Mouse (Mus musculus) hindbrain, embryonic 14.5 days (tissue): Measurements from ENCODE around the gene Olfr1228. TPM values are rescaled to one million over a fixed set of nuclear protein-coding genes. Genes with fewer than 3 reads are reported as not detected.

Experiments
- ATAC-seq: fragments of 200-750 bp; cut with Nextera tagmentation; 2 replicates; pipeline ENCODE4 v1.8.0; 2017; ENCODE audit warnings: moderate number of reproducible peaks, mild to moderate bottlenecking, moderate TSS enrichment, moderate library complexity; ENCODE audit not compliant: low FRiP score
- DNase-seq: peaks from one replicate; pipeline ENCODE4 v3.0.0-alpha.2; 2015; ENCODE audit warnings: low spot score
- H3K27ac ChIP-seq: fragments of 300-500 bp; sonication (generic); 2 replicates; pipeline ENCODE4 v1.5.1; 2014; ENCODE audit warnings: mild to moderate bottlenecking, moderate library complexity
- H3K27me3 ChIP-seq: fragments of 300-500 bp; sonication (generic); 2 replicates; pipeline ENCODE4 v1.6.1; 2014; ENCODE audit warnings: mild to moderate bottlenecking, low read length, mixed read lengths; ENCODE audit not compliant: control insufficient read depth, insufficient read depth
- H3K36me3 ChIP-seq: fragments of 300-500 bp; sonication (generic); replicated peaks from 2 replicates; pipeline ENCODE4 v1.6.1; 2014; ENCODE audit not compliant: control insufficient read depth, insufficient read depth
- H3K4me1 ChIP-seq: fragments of 300-500 bp; sonication (generic); replicated peaks from 2 replicates; pipeline ENCODE4 v1.6.1; 2014; ENCODE audit warnings: antibody characterized with exemption, low read length, mixed read lengths; ENCODE audit not compliant: control insufficient read depth, insufficient read depth
- H3K4me2 ChIP-seq: fragments of 300-500 bp; sonication (generic); replicated peaks from 2 replicates; pipeline ENCODE4 v1.6.1; 2014; ENCODE audit warnings: mild to moderate bottlenecking, moderate library complexity
- H3K4me3 ChIP-seq: fragments of 300-500 bp; sonication (generic); replicated peaks from 2 replicates; pipeline ENCODE4 v1.5.1; 2014; ENCODE audit warnings: mild to moderate bottlenecking, low read length
- H3K9ac ChIP-seq: fragments of 300-500 bp; sonication (generic); 2 replicates; pipeline ENCODE4 v1.6.1; 2014
- H3K9me3 ChIP-seq: fragments of 300-500 bp; sonication (generic); 2 replicates; pipeline ENCODE4 v1.6.1; 2016; ENCODE audit warnings: low read length; ENCODE audit not compliant: control insufficient read depth
- WGBS: fragments of 180-500 bp; shearing (Covaris S2); extraction: QIAGEN DNeasy Blood & Tissue Kit; methylation state at CpG from one replicate; pipeline ENCODE4 v1.1.7; 2014; 5-methylcytosine and 5-hydroxymethylcytosine counted together
- polyA plus RNA-seq: library from polyadenylated mRNA; unstranded; fragments of >200 nt; fragmentation: Nextera tagmentation; extraction: Ambion mirVana; gene quantifications from 2 replicates; pipeline ENCODE4 v1.2.1, GENCODE M21; 2014

Olfr1228 gene
- not detected in 2 replicates for polyA plus RNA-seq

DNA sequence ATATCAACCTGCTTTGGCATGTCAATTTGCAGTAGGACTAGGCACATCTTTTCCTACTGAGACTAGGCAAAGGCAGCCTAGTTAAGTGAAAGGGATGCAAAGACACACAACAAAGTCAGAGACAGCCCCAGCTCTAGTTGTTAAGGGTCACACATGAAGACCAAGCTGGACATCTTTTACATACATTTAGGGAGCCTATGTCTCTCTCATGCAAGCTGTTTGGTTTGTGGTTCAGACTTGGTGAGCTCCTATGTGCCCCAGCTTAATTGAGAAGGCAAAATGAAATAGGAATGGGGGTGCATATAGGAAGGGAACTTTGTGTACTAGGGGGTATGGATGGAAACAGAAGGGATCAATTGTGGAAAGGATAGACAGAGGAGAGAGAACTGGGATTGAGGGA, at the start of gene Olfr1228:
Gene Olfr1228, minus strand, starts transcription at position 101 of the 400 bp plus-strand sequence.
- H3K27ac ChIP-seq: no peak within 1 kb of the TSS
- H3K36me3 ChIP-seq: no peaks in the 10 kb centered on the region
- no peak for ATAC-seq
- H3K9me3 ChIP-seq: no peaks in the 10 kb centered on the region
- no peak within 1 kb of the TSS for H3K4me3 ChIP-seq
- no peaks in the 10 kb centered on the region for H3K27me3 ChIP-seq
- H3K4me1 ChIP-seq: no peaks in the 10 kb centered on the region
- no peak within 1 kb of the TSS for H3K4me2 ChIP-seq
- no peak within 1 kb of the TSS for H3K9ac ChIP-seq
- DNase-seq: no peak

DNA sequence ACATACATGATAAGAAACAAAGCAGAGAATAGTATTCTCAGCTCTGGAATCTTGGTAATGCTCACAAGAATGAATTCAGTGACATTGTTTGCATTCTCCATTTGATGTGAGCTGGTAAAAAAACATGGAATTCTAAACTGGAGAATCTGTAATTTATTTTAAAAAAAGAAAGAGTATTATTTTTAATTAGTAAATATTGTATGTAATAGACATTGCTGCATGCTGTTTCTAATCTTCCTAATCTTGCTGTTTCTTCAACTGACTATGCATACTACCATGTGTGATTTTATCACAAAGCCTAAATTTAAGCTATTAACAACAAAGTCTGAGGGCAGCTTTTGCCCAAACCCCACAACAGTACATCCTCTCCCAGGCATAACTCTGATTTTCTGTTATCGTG, 43.3 kb upstream of the Olfr1228 start, which contains the start of gene Olfr1230:
Gene Olfr1230, minus strand, starts transcription at position 101 of the 400 bp plus-strand sequence.
- no peak within 1 kb of the TSS for H3K4me3 ChIP-seq
- no peak within 1 kb of the TSS for H3K4me2 ChIP-seq
- H3K27me3 ChIP-seq: no peaks in the 10 kb centered on the region
- ATAC-seq (no peak), DNase-seq (no peak)
- no peaks in the 10 kb centered on the region for H3K36me3 ChIP-seq
- no peak within 1 kb of the TSS for H3K9ac ChIP-seq
- no peaks in the 10 kb centered on the region for H3K4me1 ChIP-seq
- H3K27ac ChIP-seq: no peak within 1 kb of the TSS
- WGBS: 98% methylated on average over 1 of the region's 1 CpGs
- H3K9me3 ChIP-seq: no peaks in the 10 kb centered on the region

DNA sequence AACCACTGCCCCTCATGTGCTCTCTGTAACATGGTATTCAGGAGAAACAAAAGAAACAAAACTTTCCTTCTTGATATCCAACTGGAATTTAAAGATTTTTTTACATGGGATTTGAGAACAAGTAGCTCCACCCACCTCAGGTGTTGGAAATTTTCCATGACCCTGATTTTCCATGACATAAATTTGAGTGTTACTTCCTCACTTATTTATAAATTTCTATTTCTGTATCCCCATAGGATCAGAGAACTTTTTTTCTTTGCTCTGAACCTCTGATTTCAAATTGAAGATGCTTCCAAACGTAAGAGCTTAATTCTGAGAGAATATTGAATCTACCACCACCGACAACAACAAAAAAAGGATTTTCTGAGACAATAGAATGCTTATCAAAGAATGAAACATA, 34.1 kb upstream of the Olfr1228 start, which contains the start of gene Olfr1229:
Gene Olfr1229, minus strand, starts transcription at position 101 of the 400 bp plus-strand sequence.
- H3K4me3 ChIP-seq: no peak within 1 kb of the TSS
- H3K9ac ChIP-seq: no peak within 1 kb of the TSS
- no peaks in the 10 kb centered on the region for H3K36me3 ChIP-seq
- ATAC-seq: no peak
- no peaks in the 10 kb centered on the region for H3K9me3 ChIP-seq
- H3K27ac ChIP-seq: no peak within 1 kb of the TSS
- no peaks in the 10 kb centered on the region for H3K27me3 ChIP-seq
- no peak within 1 kb of the TSS for H3K4me2 ChIP-seq
- H3K4me1 ChIP-seq: no peaks in the 10 kb centered on the region
- no peak for DNase-seq
- 81% methylated on average over 2 of the region's 2 CpGs for WGBS

DNA sequence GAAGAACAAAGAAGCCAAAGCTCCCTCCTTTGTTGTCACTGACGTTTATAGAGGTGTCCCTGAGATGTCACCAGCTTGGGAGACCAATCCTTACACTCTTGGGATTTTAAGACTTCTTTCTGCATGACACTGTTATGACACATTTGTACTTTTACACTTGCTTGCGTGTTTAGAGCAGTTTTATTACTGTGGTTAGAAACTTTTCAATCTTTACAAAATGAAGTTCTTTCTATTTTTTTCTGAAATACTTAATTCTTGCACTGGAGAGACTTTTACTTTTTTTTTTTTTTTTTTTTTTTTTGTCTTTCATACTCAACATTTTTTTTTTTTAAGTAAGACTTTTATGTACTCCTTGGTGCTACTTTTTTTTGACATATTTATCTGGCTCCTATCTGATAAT, 53.9 kb downstream of the Olfr1228 start, which contains the start of gene Olfr1226:
Gene Olfr1226, minus strand, starts transcription at position 101 of the 400 bp plus-strand sequence.
- Histone ChIP-seq H3K4me2 (no peak within 1 kb of the TSS), H3K4me1 (no peaks in the 10 kb centered on the region), H3K27me3 (no peaks in the 10 kb centered on the region), H3K9me3 (no peaks in the 10 kb centered on the region), H3K36me3 (no peaks in the 10 kb centered on the region), H3K9ac (no peak within 1 kb of the TSS), H3K27ac (no peak within 1 kb of the TSS), H3K4me3 (no peak within 1 kb of the TSS)
- no peak for ATAC-seq
- 67% methylated on average over 2 of the region's 2 CpGs for WGBS
- DNase-seq: no peak

Other genes starting within 250 kb of the Olfr1228 start
- gene Olfr1215, start 247.1 kb downstream of the Olfr1228 start, polyA plus RNA-seq: not detected in 2 replicates
- not detected in 2 replicates for gene Olfr1216, start 235.7 kb downstream of the Olfr1228 start, polyA plus RNA-seq
- not detected in 2 replicates for gene Olfr1217, start 222.0 kb downstream of the Olfr1228 start, polyA plus RNA-seq
- not detected in 2 replicates for gene Olfr1218, start 192.9 kb downstream of the Olfr1228 start, polyA plus RNA-seq
- gene Olfr1219, start 170.5 kb downstream of the Olfr1228 start, polyA plus RNA-seq: not detected in 2 replicates
- gene Olfr1220, start 147.2 kb downstream of the Olfr1228 start, polyA plus RNA-seq: not detected in 2 replicates
- gene Olfr1221, start 136.8 kb downstream of the Olfr1228 start, polyA plus RNA-seq: not detected in 2 replicates
- not detected in 2 replicates for gene Olfr1222, start 121.0 kb downstream of the Olfr1228 start, polyA plus RNA-seq
- gene Olfr1223, start 102.5 kb downstream of the Olfr1228 start, polyA plus RNA-seq: not detected in 2 replicates
- gene Olfr1224-ps1, start 90.0 kb downstream of the Olfr1228 start, polyA plus RNA-seq: not detected in 2 replicates
- gene Olfr1225, start 79.4 kb downstream of the Olfr1228 start, polyA plus RNA-seq: not detected in 2 replicates
- not detected in 2 replicates for gene Olfr1226, start 54.0 kb downstream of the Olfr1228 start, polyA plus RNA-seq
- not detected in 2 replicates for gene Olfr1229, start 34.0 kb upstream of the Olfr1228 start, polyA plus RNA-seq
- gene Olfr1230, start 43.2 kb upstream of the Olfr1228 start, polyA plus RNA-seq: not detected in 2 replicates
- not detected in 2 replicates for gene Olfr1231, start 53.0 kb upstream of the Olfr1228 start, polyA plus RNA-seq
- gene Olfr1232, start 75.6 kb upstream of the Olfr1228 start, polyA plus RNA-seq: not detected in 2 replicates
- not detected in 2 replicates for gene Olfr1233, start 88.3 kb upstream of the Olfr1228 start, polyA plus RNA-seq
- not detected in 2 replicates for gene Olfr1234, start 110.8 kb upstream of the Olfr1228 start, polyA plus RNA-seq
- gene Olfr1238, start 155.6 kb upstream of the Olfr1228 start, polyA plus RNA-seq: not detected in 2 replicates
- gene Olfr1239, start 166.3 kb upstream of the Olfr1228 start, polyA plus RNA-seq: not detected in 2 replicates
- gene Olfr1240, start 188.9 kb upstream of the Olfr1228 start, polyA plus RNA-seq: not detected in 2 replicates
- not detected in 2 replicates for gene Olfr1241, start 233.1 kb upstream of the Olfr1228 start, polyA plus RNA-seq
- gene Olfr1242, start 244.3 kb upstream of the Olfr1228 start, polyA plus RNA-seq: not detected in 2 replicates